Mouse (Mus musculus): Measurements from ENCODE around the gene Ahctf1.

DNA sequence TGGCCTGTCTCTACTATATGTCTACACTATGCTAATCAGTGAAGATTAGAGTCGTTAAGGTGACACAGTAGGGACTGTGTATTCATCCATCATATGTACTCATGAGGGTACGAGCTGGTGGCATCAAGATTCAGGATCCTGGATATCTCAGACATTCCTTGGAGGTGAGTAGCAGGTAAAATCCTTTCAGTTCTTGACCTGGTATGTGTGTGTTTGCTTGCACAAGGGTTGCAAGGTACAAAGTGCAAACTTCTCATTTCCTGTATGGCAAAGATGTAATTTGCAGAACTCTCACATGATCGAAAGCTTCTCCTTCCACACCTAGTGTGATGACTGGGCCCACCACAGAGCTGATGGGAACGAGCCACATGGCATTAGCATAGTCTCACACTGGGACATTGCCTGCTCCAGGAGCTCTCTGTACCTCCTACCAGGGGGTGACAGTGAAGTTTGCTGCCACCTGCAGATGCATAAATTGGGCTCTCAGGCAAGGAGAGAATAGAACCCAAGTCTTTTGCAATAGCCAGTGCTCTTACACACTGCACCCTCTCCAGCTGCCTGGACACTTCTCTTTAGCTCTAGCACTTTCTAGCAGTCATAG is 59.8 kb downstream of the Ahctf1 start:
- TF ChIP-seq CTCF (IDR thresholded peaks at IDR 0.05; ENCODE audit: low read depth, low read length) (no peak), TAL1 (conservative IDR thresholded peaks at IDR 0.05; ENCODE audit: low read depth, low read length) (no peak), GATA1 (IDR thresholded peaks at IDR 0.05; ENCODE audit: borderline replicate concordance, low read length) (no peak)
